Mouse (Mus musculus): ENCODE measurements at regions not wholly inside any gene's neighbourhood (a gene's known extent, or its start where the extent isn't known, plus 50 kb on each side); places are given as distances from the start of the nearest gene placed in this dataset.

DNA sequence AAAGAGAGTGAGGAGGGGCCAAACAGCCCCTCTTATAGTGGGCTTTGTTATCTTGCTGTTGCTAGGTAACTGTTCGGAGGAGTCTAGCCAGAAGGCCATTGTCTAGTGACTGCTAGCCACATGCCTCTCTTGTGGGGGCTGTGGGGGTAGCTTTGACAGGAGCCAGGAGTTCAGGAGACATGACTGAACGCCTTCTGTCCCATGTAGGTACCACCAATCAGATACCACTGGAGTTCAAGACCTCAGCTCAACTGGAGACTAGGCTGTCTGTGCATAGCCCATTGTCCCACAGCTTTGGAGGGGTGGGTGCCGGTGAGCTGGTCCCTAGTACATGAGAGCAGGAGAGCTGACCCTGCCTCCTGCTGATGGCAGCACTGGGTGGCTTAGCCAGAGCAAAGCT is 82.4 kb upstream of the Unc93a2 start:
- no peak for DNase-seq

DNA sequence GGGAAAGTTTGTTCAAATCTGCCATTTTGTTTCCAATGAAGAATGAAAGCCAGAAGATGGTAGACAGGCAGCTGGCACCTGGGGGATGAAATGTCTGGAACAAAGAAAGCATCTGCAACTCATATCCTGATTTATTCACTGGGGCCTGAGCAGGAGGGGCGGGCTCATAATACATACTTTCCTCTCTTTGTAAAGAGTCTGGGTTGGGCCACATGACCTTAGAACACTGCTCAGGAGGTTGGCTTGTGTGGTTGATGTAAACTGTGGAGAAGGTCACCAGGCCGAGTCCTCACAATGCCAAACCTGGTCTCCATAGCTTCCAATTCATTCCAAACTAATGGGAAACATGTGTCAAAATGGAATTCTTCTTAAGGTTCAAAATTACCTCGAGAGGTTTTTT is 79.6 kb upstream of the Unc93a2 start:
- DNase-seq, result no peak

DNA sequence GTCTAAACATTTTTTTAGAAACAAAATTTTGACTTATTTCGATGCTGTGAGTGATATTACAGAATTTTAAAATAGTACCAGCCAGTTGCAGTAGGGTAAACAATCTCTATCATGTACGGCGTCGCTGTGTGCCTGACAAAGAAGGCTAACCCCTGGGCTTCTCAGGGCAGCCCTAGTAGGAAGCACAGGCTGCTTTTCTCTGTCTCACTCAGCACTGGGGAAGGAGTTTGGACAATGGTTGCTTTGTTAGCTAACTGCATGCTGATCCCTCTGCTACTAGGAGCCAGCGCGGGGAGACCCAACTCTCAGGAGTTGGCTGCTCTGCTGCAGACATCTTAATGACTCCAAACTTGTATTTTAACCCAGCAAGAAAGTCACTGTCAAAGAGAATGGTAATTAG is 75.9 kb upstream of the Unc93a2 start:
- no peak for DNase-seq

DNA sequence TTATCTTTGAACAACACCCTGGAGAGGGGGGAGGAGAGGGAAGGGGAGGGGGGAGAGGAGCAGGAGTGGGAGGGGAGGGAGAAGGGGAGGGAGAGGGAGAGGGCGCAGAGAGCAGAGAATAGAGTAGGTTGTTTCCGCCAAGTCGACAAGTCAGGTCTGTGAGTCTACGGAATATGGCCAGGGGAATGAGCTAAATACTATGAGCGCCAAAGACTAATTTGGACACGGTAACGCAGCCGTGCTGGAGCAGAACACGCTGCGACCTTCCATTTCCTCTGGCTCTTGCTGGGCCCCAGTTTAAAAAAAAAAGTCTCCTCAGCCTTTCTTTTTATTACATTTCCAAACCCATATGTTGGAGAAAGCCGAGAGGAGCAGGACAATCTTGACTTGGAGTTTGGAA is 71.7 kb upstream of the Unc93a2 start:
- no peak for DNase-seq

DNA sequence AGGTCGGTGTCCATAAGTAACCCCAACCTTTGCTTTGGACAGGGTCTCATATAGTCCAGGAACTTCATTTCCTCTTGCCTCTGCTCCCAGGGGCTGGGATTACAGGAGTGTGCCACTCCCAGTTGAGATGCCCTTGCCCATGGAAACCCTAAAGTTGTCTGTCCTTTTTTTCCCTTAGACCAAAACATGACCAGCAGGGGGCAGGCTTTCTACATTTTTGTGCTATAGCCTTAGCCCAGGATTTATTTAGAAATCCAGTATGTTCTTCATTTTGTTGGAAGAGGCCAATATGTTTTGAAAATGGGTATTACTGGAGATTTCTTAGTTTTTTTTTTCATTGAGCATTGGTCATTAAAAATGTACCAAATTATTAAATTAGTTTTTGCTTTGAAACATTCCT is 58.6 kb upstream of the Unc93a2 start:
- DNase-seq, result peak; percentile 57

DNA sequence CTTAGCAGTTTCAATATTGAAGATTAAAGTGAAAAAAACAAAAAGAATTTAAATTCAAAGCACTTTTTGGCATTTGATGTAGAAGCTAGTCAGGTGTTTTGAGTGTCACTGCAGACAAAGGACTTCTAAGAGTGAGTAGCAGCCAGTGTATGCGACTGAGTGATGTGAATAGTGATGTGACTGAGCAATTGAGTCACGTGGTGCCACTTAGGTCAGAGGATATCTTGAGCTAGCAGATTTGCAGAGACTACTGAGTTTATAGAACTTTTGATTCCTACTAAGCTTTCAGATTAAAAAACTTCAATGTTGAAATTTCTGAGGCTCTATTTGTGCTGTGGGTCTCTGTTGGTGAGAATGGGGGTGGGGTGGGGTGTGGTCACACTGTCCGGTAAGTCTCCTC is 49.8 kb upstream of the Unc93a2 start:
- no peak for DNase-seq

All from adrenal gland, postnatal 25 days (tissue).